Mouse (Mus musculus): ENCODE data around the gene Slc25a35. TPM values are rescaled to one million over a fixed set of nuclear protein-coding genes. Genes with fewer than 3 reads are reported as not detected.
"Not testable (repeated sequence)": the region's sequence is repeated elsewhere in the genome, so short reads cannot be mapped to it uniquely, and the experiment has no call there.

Gene Slc25a35
- total RNA-seq, 2 experiments from 2014 or later = 1.1 to 2.0 TPM

DNA sequence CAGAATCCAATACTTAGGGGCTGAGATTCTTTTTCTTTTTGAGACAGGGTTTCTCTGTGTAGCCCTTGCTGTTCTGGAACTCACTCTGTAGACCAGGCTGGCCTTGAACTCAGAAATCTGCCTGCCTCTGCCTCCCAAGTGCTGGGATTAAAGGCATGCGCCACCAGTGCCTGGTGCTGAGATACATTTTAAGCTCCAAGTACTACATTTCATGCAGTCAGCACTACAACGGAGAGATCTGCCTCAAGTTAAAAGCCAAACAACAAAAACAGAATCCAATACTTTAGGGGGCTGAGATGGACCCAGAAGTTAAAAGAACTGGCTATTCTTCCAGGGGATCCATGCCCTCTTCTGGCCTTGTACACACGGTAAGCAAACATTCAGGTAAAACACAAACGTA lies 34.9 kb downstream of the Slc25a35 start:
- DNase-seq; intact Hi-C loops (cut with DNase I): not testable (repeated sequence)

DNA sequence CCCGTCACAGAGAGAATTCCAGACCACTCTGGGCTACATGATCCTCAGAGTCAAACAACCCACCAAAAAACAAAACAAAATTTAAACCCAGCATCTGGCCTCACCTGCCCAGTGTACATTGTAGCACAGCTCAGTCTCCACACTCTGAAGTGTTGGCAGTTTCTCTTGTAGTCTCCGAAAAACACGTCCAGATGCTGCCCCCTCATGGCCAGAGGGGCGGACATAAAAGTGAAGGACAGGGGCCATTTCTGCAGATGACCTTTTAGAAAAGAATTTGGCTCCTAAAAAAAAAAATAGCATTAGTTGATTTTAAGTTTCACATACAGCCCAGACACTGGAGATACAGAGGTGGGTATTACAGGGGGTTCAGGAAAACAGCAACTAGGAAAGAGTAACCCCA lies 35.7 kb downstream of the Slc25a35 start:
- intact Hi-C loops (cut with DNase I) = no loop called here
- no peak for DNase-seq

DNA sequence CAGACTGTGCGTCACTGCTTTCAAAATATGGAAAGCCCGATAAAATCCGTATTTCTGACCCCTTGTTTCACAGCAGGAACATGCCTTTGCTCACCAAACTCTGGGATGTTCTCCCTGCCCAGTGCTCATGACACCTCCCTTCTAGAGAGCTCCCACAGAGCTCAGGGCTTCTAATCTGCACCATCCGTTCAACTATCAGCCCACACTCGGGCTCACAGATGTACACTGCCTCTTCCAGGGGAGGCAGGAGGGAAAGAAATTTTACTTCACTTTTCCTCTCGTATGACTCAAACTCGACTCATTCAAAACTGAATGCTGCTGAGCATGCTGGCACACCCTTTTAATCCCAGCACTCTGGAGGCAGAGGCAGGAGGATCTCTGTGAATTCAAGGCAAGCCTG lies 37.3 kb downstream of the Slc25a35 start:
- DNase-seq = no peak
- intact Hi-C loops (cut with DNase I) = no loop called here

DNA sequence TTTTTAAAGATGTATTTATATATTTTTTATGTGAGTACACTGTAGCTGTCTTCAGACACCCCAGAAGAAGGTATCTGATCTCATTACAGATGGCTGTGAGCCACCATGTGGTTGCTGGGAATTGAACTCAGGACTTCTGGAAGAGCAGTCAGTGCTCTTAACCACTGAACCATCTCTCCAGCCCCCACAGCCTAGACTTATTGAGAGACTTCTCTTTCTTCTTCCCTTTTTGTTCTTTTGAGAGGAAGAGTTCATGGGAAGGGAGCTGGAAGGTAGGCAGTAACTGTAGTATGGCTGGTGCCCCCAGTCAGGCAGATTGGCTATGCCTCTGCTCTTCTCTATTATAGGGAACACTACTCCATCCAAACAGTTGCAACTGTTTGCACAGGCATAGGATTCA lies 38.6 kb downstream of the Slc25a35 start:
- DNase-seq; intact Hi-C loops (cut with DNase I): not testable (repeated sequence)

DNA sequence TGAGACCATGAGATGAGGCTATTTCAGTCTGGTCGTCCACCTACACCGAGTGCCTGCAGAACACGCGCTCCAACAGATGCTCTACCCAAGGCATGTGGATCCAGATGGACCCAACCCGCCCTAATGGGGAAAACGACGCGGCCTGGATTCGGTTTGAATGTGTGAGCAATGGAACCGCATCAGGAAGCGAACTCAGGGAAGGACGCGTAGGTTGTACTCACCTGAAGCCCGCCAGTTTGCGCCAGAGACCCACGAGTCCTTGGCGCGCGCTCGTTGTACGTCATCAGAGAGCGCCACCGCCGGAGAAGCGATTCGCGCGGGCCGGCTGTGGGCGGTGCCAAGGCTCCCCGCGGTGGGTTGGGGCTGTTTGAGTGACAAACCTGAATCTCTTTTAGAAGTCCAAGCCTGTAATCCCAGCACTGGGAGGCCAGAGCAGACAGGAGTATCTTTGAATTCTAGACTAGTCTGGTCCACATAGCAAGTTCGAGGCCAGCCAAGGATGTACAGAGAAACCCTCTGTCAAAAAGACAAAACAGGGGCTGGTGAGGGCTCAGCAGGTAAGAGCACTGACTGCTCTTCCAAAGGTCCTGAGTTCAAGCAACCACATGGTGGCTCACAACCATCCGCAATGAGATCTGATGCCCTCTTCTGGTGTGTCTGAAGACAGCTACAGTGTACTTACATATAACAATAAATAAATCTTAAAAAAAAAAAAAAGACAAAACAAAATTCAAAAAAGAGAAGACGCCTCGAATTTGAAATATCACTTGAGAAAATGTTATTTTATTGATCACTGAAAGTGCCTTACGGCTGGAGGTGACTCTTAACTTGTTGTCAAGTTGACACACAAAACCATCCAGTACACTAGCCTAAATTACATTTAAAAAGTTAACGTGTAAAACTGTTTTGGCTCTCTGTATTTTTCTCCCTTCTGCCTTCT lies 40.5 kb downstream of the Slc25a35 start, which contains the start of gene Pfas:
Gene Pfas (minus strand): TSS at position 279 of the 940 bp plus-strand sequence.
- peak; percentile 98 for DNase-seq
- intact Hi-C loops (cut with DNase I) = no loop called here

DNA sequence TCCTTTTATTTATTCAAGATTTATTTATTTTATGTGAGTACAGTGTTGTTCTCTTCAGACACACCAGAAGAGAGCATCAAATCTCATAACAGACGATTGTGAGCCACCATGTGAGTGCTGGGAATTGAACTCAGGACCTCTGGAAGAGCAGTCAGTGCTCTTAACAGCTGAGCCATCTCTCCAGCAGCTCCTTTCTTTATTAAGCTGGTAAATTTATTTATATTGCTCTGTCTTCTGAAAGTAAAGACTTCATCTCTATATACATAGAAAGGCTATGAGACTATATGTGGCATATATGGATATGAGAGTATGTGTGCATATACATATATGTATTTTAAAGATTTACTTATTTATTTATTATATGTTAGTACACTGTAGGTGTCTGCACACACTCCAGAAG lies 41.6 kb downstream of the Slc25a35 start:
- no peak for DNase-seq
- intact Hi-C loops (cut with DNase I) = no loop called here

DNA sequence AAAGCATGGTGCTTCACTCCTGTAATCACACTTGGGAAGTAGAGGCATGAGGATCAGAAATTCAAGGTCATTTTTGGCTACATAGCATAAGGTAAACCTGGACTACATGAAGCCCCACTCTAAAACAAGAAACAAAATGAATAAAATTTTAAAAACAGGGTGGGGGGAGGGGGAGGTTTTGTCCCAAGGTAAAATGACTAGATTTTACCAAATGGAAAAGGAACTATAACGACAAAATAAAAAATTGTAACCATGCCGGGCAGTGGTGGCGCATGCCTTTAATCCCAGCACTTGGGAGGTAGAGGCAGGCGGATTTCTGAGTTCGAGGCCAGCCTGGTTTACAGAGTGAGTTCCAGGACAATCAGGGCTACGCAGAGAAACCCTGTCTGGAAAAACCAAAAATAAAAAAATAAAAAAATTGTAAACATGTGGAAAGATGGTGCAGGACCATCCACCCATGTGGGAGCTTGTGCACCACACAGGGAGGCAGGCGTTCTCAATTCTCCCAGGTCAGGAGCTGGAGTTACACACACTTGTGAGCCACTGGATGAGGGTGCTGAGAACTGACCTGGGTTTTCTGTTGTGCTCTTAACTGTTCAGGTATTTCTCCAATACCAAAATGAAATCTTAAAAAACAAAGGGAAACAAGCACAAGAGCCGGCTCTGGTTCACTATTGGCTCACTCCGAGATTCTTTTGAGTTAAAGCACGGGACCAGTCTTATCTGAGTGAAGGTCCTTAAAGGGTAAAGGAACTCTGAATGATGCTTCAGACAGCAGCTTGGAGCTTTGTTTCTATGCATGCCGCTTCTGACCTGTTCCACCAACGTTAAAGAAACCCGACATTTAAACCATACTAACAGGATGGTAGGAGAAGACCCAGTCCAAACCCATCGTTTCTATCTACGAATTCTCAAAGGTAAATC lies 42.7 kb downstream of the Slc25a35 start:
- intact Hi-C loops (cut with DNase I) = no loop called here
- DNase-seq = no peak

DNA sequence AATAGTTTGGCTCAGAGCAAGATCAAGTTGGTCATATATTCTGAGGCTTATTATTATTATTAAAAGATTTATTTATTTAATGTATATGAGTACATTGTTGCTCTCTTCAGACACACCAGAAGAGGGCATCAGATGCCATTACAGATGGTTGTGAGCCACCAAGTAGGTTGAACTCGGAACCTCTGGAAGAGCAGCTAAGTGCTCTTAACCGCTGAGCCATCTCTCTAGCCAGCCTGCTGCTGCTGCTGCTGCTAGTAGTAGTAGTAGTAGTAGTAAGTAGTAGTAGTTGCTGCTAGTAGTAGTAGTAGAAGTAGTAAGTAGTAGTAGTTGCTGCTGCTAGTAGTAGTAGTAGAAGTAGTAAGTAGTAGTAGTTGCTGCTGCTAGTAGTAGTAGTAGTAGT lies 43.5 kb downstream of the Slc25a35 start:
- intact Hi-C loops (cut with DNase I) = not testable (repeated sequence)

DNA sequence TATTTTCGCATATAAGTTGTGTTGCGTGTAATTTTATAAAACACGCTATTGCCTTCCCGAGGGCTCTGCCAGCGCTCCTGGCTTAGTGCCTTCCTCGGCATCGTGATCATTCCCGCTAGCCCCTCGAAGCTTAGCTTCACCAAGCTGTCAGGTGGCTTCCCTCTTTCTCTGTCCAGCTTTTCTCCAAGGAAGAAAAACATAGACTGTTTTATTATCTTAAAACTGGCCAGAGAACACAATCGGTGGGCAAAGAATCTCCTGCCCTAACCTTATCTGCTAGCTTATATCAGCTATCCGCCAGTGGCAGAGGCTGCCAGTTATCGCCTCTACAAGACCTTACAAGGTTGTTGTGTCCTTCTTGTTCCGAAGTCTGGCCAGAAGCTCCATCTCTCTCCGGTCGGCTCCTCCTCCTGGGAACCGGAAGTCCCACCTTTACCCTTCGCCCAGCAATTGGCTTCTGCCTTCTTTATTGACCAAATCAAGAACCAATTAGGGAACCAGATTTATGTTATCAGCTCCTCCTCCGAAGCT lies 44.2 kb downstream of the Slc25a35 start:
- peak; percentile 87 for DNase-seq
- intact Hi-C loops (cut with DNase I) = no loop called here

More for the DNA sequence above, 43.5 kb downstream of the Slc25a35 start:
- DNase-seq = not testable (repeated sequence)

DNA sequence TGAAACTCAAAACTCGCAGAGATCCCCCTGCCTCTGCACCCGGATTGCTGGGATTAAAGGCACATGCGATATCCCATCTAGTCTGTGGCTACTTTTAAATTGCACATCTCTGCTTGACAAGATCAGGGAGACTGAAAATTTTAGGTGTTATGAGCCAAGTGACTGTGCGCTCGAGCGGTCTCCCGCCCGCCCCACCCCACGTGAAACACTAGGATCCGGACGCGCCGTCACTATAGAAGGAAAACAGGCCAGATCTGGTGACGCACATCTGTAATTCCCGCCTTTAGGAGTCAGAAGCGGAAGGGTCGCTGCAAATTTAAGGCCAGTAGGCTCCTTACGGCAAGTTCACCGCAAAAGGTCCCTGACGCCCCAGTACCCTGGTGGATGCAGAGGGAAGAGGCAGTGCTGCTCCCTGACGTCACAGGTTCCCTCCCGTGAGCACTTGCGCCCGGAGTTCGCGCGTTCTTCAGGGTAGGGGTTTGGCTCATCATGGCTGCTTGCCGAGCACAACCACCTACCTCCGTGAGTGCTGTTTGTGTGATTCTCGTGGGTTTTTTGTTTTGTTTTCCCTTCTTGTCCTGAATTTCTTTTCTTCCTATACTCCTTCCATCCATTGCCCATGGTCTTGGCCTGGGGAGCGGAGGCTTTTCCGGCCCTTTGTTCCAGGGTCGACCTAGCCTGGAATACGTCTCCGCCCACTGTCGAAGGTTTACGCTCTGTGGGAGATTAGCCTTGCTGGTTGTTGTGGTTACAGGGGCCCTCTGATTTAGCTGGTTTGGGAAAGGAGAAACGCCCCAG lies 47.9 kb downstream of the Slc25a35 start, which contains the start of gene Ctc1:
Gene Ctc1 (plus strand): TSS at position 268 of the 798 bp plus-strand sequence.
- intact Hi-C loops (cut with DNase I) = no loop called here

DNA sequence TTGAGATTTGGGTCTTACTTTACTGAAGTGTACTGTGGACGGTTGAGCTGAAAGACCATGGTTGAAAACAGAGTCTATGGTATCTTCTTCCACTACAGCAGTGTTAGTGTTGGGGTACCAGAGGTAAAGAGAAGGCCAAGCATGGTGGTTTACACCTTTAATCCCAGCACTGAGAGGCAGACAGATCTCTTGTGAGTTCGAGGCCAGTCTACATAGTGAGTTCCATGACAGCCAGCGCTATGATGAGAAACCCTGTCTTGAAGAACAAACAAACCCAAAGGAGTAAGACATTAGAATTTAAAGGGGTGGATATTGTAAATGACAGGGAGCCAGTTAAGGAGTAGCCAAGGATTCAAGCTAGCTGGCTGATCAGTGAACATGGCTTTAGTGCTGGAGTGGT lies 48.8 kb downstream of the Slc25a35 start:
- intact Hi-C loops (cut with DNase I) = no loop called here
- no peak for DNase-seq

More for the DNA sequence above, 47.9 kb downstream of the Slc25a35 start, which contains the start of gene Ctc1:
- peak; percentile 92 for DNase-seq

DNA sequence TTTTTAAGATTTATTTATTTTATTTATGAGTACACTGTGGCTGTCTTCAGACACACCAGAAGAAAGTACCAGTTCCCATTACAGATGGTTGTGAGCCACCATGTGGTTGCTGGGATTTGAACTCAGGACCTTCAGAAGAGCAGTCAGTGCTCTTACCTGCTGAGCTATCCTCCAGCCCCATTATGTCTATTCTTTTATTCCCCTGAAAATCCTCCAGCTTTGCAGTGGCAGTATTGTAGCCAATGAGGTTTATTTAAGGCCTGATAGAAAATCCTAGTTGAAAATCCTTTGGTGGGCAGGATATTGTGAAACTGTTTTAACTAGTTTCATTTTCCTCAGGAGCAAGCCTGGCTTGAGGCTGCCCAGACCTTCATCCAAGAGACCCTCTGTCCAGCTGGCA lies 52.8 kb downstream of the Slc25a35 start:
- intact Hi-C loops (cut with DNase I) = no loop called here

More for the DNA sequence above, 52.8 kb downstream of the Slc25a35 start:
- DNase-seq = no peak

Small RNAs within 50 kb of the gene (microRNA-seq; reads per million reads assigned to microRNA genes)
- gene Mir3062 = 0.90 reads per million

Other genes starting within 250 kb of the Slc25a35 start
- 10 to 100 TPM; 75.9 to 81.6 TPM for gene Ndel1, start 96.3 kb upstream of the Slc25a35 start, total RNA-seq (2021)
- gene Rnf222, start 79.6 kb upstream of the Slc25a35 start, total RNA-seq (2021) = not detected
- 100 to 1,000 TPM; 866 to 875 TPM for gene Rpl26, start 66.5 kb upstream of the Slc25a35 start, total RNA-seq (2021)
- 1 to 10 TPM in 1 of 2 experiments, under 1 TPM in 1; 0.72 to 1.7 TPM for gene Odf4, start 41.0 kb upstream of the Slc25a35 start, total RNA-seq (2021)
- 10 to 100 TPM; 17.6 to 19.9 TPM for gene Arhgef15, start 10.7 kb upstream of the Slc25a35 start, total RNA-seq (2021)
- 10 to 100 TPM; 16.4 to 23.8 TPM for gene Rangrf, start 7.1 kb downstream of the Slc25a35 start, total RNA-seq (2021)
- 10 to 100 TPM; 35.3 to 36.6 TPM for gene Pfas, start 40.3 kb downstream of the Slc25a35 start, total RNA-seq (2021)
- 10 to 100 TPM; 60.8 to 64.7 TPM for gene Ctc1, start 47.8 kb downstream of the Slc25a35 start, total RNA-seq (2021)
- 1 to 10 TPM; 8.2 to 10.0 TPM for gene Aurkb, start 77.5 kb downstream of the Slc25a35 start, total RNA-seq (2021)
- gene Borcs6, start 91.6 kb downstream of the Slc25a35 start, total RNA-seq (2021) = 10 to 100 TPM; 23.8 to 25.2 TPM
- gene Tmem107, start 102.7 kb downstream of the Slc25a35 start, total RNA-seq (2021) = 10 to 100 TPM; 13.9 to 14.8 TPM
- gene Vamp2, start 120.4 kb downstream of the Slc25a35 start, total RNA-seq (2021) = 100 to 1,000 TPM; 579 to 594 TPM
- gene Per1, start 127.1 kb downstream of the Slc25a35 start, total RNA-seq (2021) = 10 to 100 TPM; 52.8 to 58.0 TPM
- gene Hes7, start 152.3 kb downstream of the Slc25a35 start, total RNA-seq (2021) = 1 to 10 TPM; 2.3 to 2.6 TPM
- 1 to 10 TPM; 1.2 to 1.7 TPM for gene 9130213A22Rik, start 154.5 kb downstream of the Slc25a35 start, total RNA-seq (2021)
- 10 to 100 TPM; 10.8 to 13.1 TPM for gene Aloxe3, start 157.8 kb downstream of the Slc25a35 start, total RNA-seq (2021)
- under 1 TPM; 0.16 to 0.18 TPM for gene Alox12b, start 188.9 kb downstream of the Slc25a35 start, total RNA-seq (2021)
- 1 to 10 TPM; 1.2 to 2.5 TPM for gene Alox8, start 229.7 kb downstream of the Slc25a35 start, total RNA-seq (2021)